Mouse (Mus musculus) megakaryocyte, embryonic 14.5 days (primary cell): ENCODE data around the gene Gtsf2. TPM values are rescaled to one million over a fixed set of nuclear protein-coding genes. Genes with fewer than 3 reads are reported as not detected.
"Not testable (repeated sequence)": the region's sequence is repeated elsewhere in the genome, so short reads cannot be mapped to it uniquely, and the experiment has no call there.

Experiments
- H3K27me3 ChIP-seq: replicated peaks from 2 replicates; pipeline ENCODE3; 2012; ENCODE audit warnings: inconsistent platforms
- H3K36me3 ChIP-seq: replicated peaks from 2 replicates; pipeline ENCODE3; 2012; ENCODE audit warnings: low read length, inconsistent platforms, mixed read lengths
- H3K4me1 ChIP-seq: 2 replicates; pipeline ENCODE4 v1.6.1; 2012; ENCODE audit warnings: inconsistent platforms
- H3K4me3 ChIP-seq: replicated peaks from 2 replicates; pipeline ENCODE3; 2012; ENCODE audit warnings: moderate library complexity, mild to moderate bottlenecking, inconsistent platforms
- H3K9me3 ChIP-seq: 2 replicates; pipeline ENCODE4 v1.6.1; 2012; ENCODE audit warnings: inconsistent platforms
- FLI1 ChIP-seq: IDR thresholded peaks from 2 replicates; pipeline ENCODE4 v1.6.1; 2012; ENCODE audit warnings: low read length, inconsistent platforms, mixed read lengths
- GATA1 ChIP-seq: IDR thresholded peaks from 3 replicates; pipeline ENCODE4 v1.6.1; 2012; ENCODE audit warnings: mixed read lengths, low read length, inconsistent platforms, borderline replicate concordance
- polyA plus RNA-seq: library from polyadenylated mRNA; stranded (reverse); fragments of >175 nt; gene quantifications from 2 replicates; pipeline ENCODE4 v1.2.3, GENCODE M21; 2012; ENCODE audit warnings: low replicate concordance; ENCODE audit not compliant: insufficient read depth

Gene Gtsf2
- polyA plus RNA-seq, 1 experiment, result not detected

- Histone ChIP-seq H3K27me3 (no peaks in the 10 kb centered on the region), H3K4me1 (peaks cover 17% of the 10 kb centered on the region), H3K36me3 (peaks cover 93% of the 10 kb centered on the region), H3K9me3 (no peaks in the 10 kb centered on the region), H3K4me3 (no peak overlapping the region)
- TF ChIP-seq FLI1 (no peak), GATA1 (no peak)
Measured at GRCm38 (mm10) chr15:103473182-103473581, 24.9 kb upstream of the Gtsf2 start.

GRCm38 (mm10) chr15:103472265-103472664 is 24.0 kb upstream of the Gtsf2 start:
- H3K4me1 ChIP-seq, result peaks cover 17% of the 10 kb centered on the region
- H3K36me3 ChIP-seq, result peaks cover 94% of the 10 kb centered on the region
- TF ChIP-seq GATA1, result no peak
- no peak for TF ChIP-seq FLI1
- H3K4me3 ChIP-seq, result no peak overlapping the region
- no peaks in the 10 kb centered on the region for H3K9me3 ChIP-seq
- no peaks in the 10 kb centered on the region for H3K27me3 ChIP-seq

GRCm38 (mm10) chr15:103471488-103472194 is 23.4 kb upstream of the Gtsf2 start:
- Histone ChIP-seq H3K9me3 (no peaks in the 10 kb centered on the region), H3K27me3 (no peaks in the 10 kb centered on the region), H3K36me3 (peaks cover 94% of the 10 kb centered on the region), H3K4me1 (peaks cover 17% of the 10 kb centered on the region), H3K4me3 (no peak overlapping the region)
- TF ChIP-seq GATA1 (no peak), FLI1 (no peak)

GRCm38 (mm10) chr15:103462539-103463261 is 14.4 kb upstream of the Gtsf2 start:
- TF ChIP-seq GATA1, result no peak
- TF ChIP-seq FLI1, result no peak
- no peak overlapping the region for H3K4me3 ChIP-seq
- no peaks in the 10 kb centered on the region for H3K27me3 ChIP-seq
- no peaks in the 10 kb centered on the region for H3K9me3 ChIP-seq
- H3K36me3 ChIP-seq, result peaks cover 95% of the 10 kb centered on the region
- H3K4me1 ChIP-seq, result peaks cover 5% of the 10 kb centered on the region; the same call in 1 of the 2 replicates

- Histone ChIP-seq H3K4me1 (peaks cover 32% of the 10 kb centered on the region), H3K4me3 (peak overlapping the region; percentile 92), H3K27me3 (no peaks in the 10 kb centered on the region), H3K9me3 (peaks cover 6% of the 10 kb centered on the region), H3K36me3 (peaks cover 44% of the 10 kb centered on the region)
- TF ChIP-seq FLI1, result no peak
- TF ChIP-seq GATA1, result no peak
Measured at GRCm38 (mm10) chr15:103454449-103454848, 6.2 kb upstream of the Gtsf2 start.

GRCm38 (mm10) chr15:103453551-103454218 is 5.4 kb upstream of the Gtsf2 start, which contains the start of gene Nckap1l:
Gene Nckap1l (plus strand): TSS chr15:103453794.
- Histone ChIP-seq H3K9me3 (peaks cover 6% of the 10 kb centered on the region), H3K27me3 (no peaks in the 10 kb centered on the region), H3K4me3 (peak within 1 kb of the TSS; percentile 92), H3K4me1 (peaks cover 29% of the 10 kb centered on the region), H3K36me3 (peaks cover 36% of the 10 kb centered on the region)
- TF ChIP-seq GATA1 (no peak), FLI1 (0 out of 2 replicates have a peak, but pooled peaks have one; percentile 30)

GRCm38 (mm10) chr15:103445966-103446365 is 2.3 kb downstream of the Gtsf2 start:
- H3K4me1 ChIP-seq, H3K27me3 ChIP-seq, H3K9me3 ChIP-seq, H3K36me3 ChIP-seq, H3K4me3 ChIP-seq: not testable (repeated sequence)

GRCm38 (mm10) chr15:103430241-103430640 is 18.0 kb downstream of the Gtsf2 start, which contains the start of gene Gtsf1:
Gene Gtsf1 (minus strand): TSS chr15:103430470.
- H3K27me3 ChIP-seq, result peaks cover 4% of the 10 kb centered on the region
- H3K36me3 ChIP-seq, result no peaks in the 10 kb centered on the region
- no peak within 1 kb of the TSS for H3K4me3 ChIP-seq
- H3K9me3 ChIP-seq, result peaks cover 4% of the 10 kb centered on the region; the same call in 1 of the 2 replicates
- TF ChIP-seq FLI1 (no peak), GATA1 (no peak)
- H3K4me1 ChIP-seq, result peaks cover 5% of the 10 kb centered on the region

- no peak for TF ChIP-seq FLI1
- no peak for TF ChIP-seq GATA1
- no peaks in the 10 kb centered on the region for H3K36me3 ChIP-seq
- H3K4me1 ChIP-seq, result peaks cover 5% of the 10 kb centered on the region
- H3K9me3 ChIP-seq, result peaks cover 4% of the 10 kb centered on the region; the same call in 1 of the 2 replicates
- H3K27me3 ChIP-seq, result peaks cover 7% of the 10 kb centered on the region
- H3K4me3 ChIP-seq, result no peak overlapping the region
Measured at GRCm38 (mm10) chr15:103427017-103427416, 21.3 kb downstream of the Gtsf2 start.

GRCm38 (mm10) chr15:103405586-103405985 is 42.7 kb downstream of the Gtsf2 start:
- not testable (repeated sequence) for H3K27me3 ChIP-seq, H3K9me3 ChIP-seq, H3K4me3 ChIP-seq, H3K36me3 ChIP-seq
- H3K4me1 ChIP-seq, result peaks cover 13% of the 10 kb centered on the region; the same call in 1 of the 2 replicates
